Mouse (Mus musculus): Measurements from ENCODE around the gene Bms1. TPM values are rescaled to one million over a fixed set of nuclear protein-coding genes. Genes with fewer than 3 reads are reported as not detected.

The Bms1 gene
- total and polyA plus RNA-seq, 2 experiments, result 2.5 to 11.1 TPM

GRCm38 (mm10) chr6:118431502-118431901, 12.2 kb upstream of the Bms1 start:
- H3K36me3 ChIP-seq (ENCODE audit: control insufficient read depth, insufficient read depth, low read length), result peaks cover 11% of the 10 kb centered on the region
- H3K4me3 ChIP-seq (ENCODE audit: insufficient read depth, low read depth, low read length), result no peak overlapping the region
- no peaks in the 10 kb centered on the region for H3K79me2 ChIP-seq (ENCODE audit: control insufficient read depth, insufficient read depth, low read length)
- no peak for TF ChIP-seq CTCF (IDR thresholded peaks at IDR 0.05; ENCODE audit: low read depth, low read length)
- TF ChIP-seq POLR2A (IDR thresholded peaks at IDR 0.05; ENCODE audit: extremely low read depth, insufficient read depth, low read length), result no peak
- H3K4me1 ChIP-seq (ENCODE audit: control insufficient read depth, insufficient read depth, low read length), result no peaks in the 10 kb centered on the region
- H3K27ac ChIP-seq (replicated peaks; ENCODE audit: insufficient read depth, low read depth, low read length), result no peak overlapping the region
- 89% methylated on average over 4 of the region's 4 CpGs for WGBS
- no peak overlapping the region for H3K9ac ChIP-seq (ENCODE audit: low read depth, low read length)
- no peaks in the 10 kb centered on the region for H3K27me3 ChIP-seq (ENCODE audit: control insufficient read depth, insufficient read depth, low read length)
- no peak for DNase-seq (ENCODE audit: extremely low read depth, low read depth, low spot score)

- H3K36me3 ChIP-seq (ENCODE audit: control insufficient read depth, insufficient read depth, low read length), result peaks cover 11% of the 10 kb centered on the region
- no peaks in the 10 kb centered on the region for H3K79me2 ChIP-seq (ENCODE audit: control insufficient read depth, insufficient read depth, low read length)
- 95% methylated on average over 1 of the region's 1 CpGs for WGBS
- DNase-seq (ENCODE audit: extremely low read depth, low read depth, low spot score), result no peak
- H3K27me3 ChIP-seq (ENCODE audit: control insufficient read depth, insufficient read depth, low read length), result no peaks in the 10 kb centered on the region
- H3K27ac ChIP-seq (replicated peaks; ENCODE audit: insufficient read depth, low read depth, low read length), result no peak overlapping the region
- TF ChIP-seq POLR2A (IDR thresholded peaks at IDR 0.05; ENCODE audit: extremely low read depth, insufficient read depth, low read length), result no peak
- no peak overlapping the region for H3K9ac ChIP-seq (ENCODE audit: low read depth, low read length)
- H3K4me3 ChIP-seq (ENCODE audit: insufficient read depth, low read depth, low read length), result no peak overlapping the region
- H3K4me1 ChIP-seq (ENCODE audit: control insufficient read depth, insufficient read depth, low read length), result no peaks in the 10 kb centered on the region
Measured at GRCm38 (mm10) chr6:118426666-118427065, 7.4 kb upstream of the Bms1 start.

GRCm38 (mm10) chr6:118410428-118410827, 8.8 kb downstream of the Bms1 start:
- Histone ChIP-seq H3K36me3 (ENCODE audit: control insufficient read depth, insufficient read depth, low read length) (peaks cover 47% of the 10 kb centered on the region), H3K4me3 (ENCODE audit: insufficient read depth, low read depth, low read length) (no peak overlapping the region), H3K4me1 (ENCODE audit: control insufficient read depth, insufficient read depth, low read length) (peaks cover 2% of the 10 kb centered on the region; the same call in 1 of the 2 replicates), H3K27ac (replicated peaks; ENCODE audit: insufficient read depth, low read depth, low read length) (no peak overlapping the region), H3K9ac (ENCODE audit: low read depth, low read length) (no peak overlapping the region), H3K27me3 (ENCODE audit: control insufficient read depth, insufficient read depth, low read length) (no peaks in the 10 kb centered on the region), H3K79me2 (ENCODE audit: control insufficient read depth, insufficient read depth, low read length) (no peaks in the 10 kb centered on the region; the same call in 1 of the 2 replicates)
- DNase-seq (ENCODE audit: extremely low read depth, low read depth, low spot score), result no peak
- WGBS, result 97% methylated on average over 1 of the region's 1 CpGs
- TF ChIP-seq POLR2A (IDR thresholded peaks at IDR 0.05; ENCODE audit: extremely low read depth, insufficient read depth, low read length) (no peak), CTCF (IDR thresholded peaks at IDR 0.05; ENCODE audit: low read depth, low read length) (no peak)

GRCm38 (mm10) chr6:118408510-118408909, 10.8 kb downstream of the Bms1 start:
- no peak for DNase-seq (ENCODE audit: extremely low read depth, low read depth, low spot score)
- H3K4me1 ChIP-seq (ENCODE audit: control insufficient read depth, insufficient read depth, low read length), result peaks cover 4% of the 10 kb centered on the region; the same call in 1 of the 2 replicates
- peaks cover 56% of the 10 kb centered on the region for H3K36me3 ChIP-seq (ENCODE audit: control insufficient read depth, insufficient read depth, low read length)
- 97% methylated on average over 5 of the region's 5 CpGs for WGBS
- H3K4me3 ChIP-seq (ENCODE audit: insufficient read depth, low read depth, low read length), result no peak overlapping the region
- H3K9ac ChIP-seq (ENCODE audit: low read depth, low read length), result no peak overlapping the region
- H3K79me2 ChIP-seq (ENCODE audit: control insufficient read depth, insufficient read depth, low read length), result no peaks in the 10 kb centered on the region; the same call in 1 of the 2 replicates
- TF ChIP-seq POLR2A (IDR thresholded peaks at IDR 0.05; ENCODE audit: extremely low read depth, insufficient read depth, low read length), result no peak
- TF ChIP-seq CTCF (IDR thresholded peaks at IDR 0.05; ENCODE audit: low read depth, low read length), result no peak
- no peak overlapping the region for H3K27ac ChIP-seq (replicated peaks; ENCODE audit: insufficient read depth, low read depth, low read length)
- no peaks in the 10 kb centered on the region for H3K27me3 ChIP-seq (ENCODE audit: control insufficient read depth, insufficient read depth, low read length)

- Histone ChIP-seq H3K9ac (ENCODE audit: low read depth, low read length) (no peak overlapping the region), H3K4me3 (ENCODE audit: insufficient read depth, low read depth, low read length) (no peak overlapping the region), H3K36me3 (ENCODE audit: control insufficient read depth, insufficient read depth, low read length) (peaks cover 51% of the 10 kb centered on the region), H3K4me1 (ENCODE audit: control insufficient read depth, insufficient read depth, low read length) (peaks cover 4% of the 10 kb centered on the region; the same call in 1 of the 2 replicates), H3K79me2 (ENCODE audit: control insufficient read depth, insufficient read depth, low read length) (no peaks in the 10 kb centered on the region), H3K27me3 (ENCODE audit: control insufficient read depth, insufficient read depth, low read length) (no peaks in the 10 kb centered on the region), H3K27ac (replicated peaks; ENCODE audit: insufficient read depth, low read depth, low read length) (peak overlapping the region; percentile 31; the same call in 1 of the 2 replicates)
- TF ChIP-seq CTCF (IDR thresholded peaks at IDR 0.05; ENCODE audit: low read depth, low read length) (no peak), POLR2A (IDR thresholded peaks at IDR 0.05; ENCODE audit: extremely low read depth, insufficient read depth, low read length) (no peak)
- peak; percentile 81 for DNase-seq (ENCODE audit: extremely low read depth, low read depth, low spot score)
- WGBS, result 10% methylated on average over 4 of the region's 4 CpGs
Measured at GRCm38 (mm10) chr6:118406421-118406820, 12.9 kb downstream of the Bms1 start.

- peaks cover 63% of the 10 kb centered on the region for H3K36me3 ChIP-seq (ENCODE audit: control insufficient read depth, insufficient read depth, low read length)
- no peak overlapping the region for H3K4me3 ChIP-seq (ENCODE audit: insufficient read depth, low read depth, low read length)
- no peak overlapping the region for H3K27ac ChIP-seq (replicated peaks; ENCODE audit: insufficient read depth, low read depth, low read length)
- H3K79me2 ChIP-seq (ENCODE audit: control insufficient read depth, insufficient read depth, low read length), result no peaks in the 10 kb centered on the region
- H3K9ac ChIP-seq (ENCODE audit: low read depth, low read length), result no peak overlapping the region
- TF ChIP-seq CTCF (IDR thresholded peaks at IDR 0.05; ENCODE audit: low read depth, low read length), result no peak
- TF ChIP-seq POLR2A (IDR thresholded peaks at IDR 0.05; ENCODE audit: extremely low read depth, insufficient read depth, low read length), result no peak
- no peaks in the 10 kb centered on the region for H3K27me3 ChIP-seq (ENCODE audit: control insufficient read depth, insufficient read depth, low read length)
- no peaks in the 10 kb centered on the region for H3K4me1 ChIP-seq (ENCODE audit: control insufficient read depth, insufficient read depth, low read length)
- DNase-seq (ENCODE audit: extremely low read depth, low read depth, low spot score), result no peak
Measured at GRCm38 (mm10) chr6:118390746-118391145, 28.5 kb downstream of the Bms1 start.

All from liver, adult 2 months (tissue).